18 mouse cellular contexts compared by ENCODE assay signal in the genomic region with DNA sequence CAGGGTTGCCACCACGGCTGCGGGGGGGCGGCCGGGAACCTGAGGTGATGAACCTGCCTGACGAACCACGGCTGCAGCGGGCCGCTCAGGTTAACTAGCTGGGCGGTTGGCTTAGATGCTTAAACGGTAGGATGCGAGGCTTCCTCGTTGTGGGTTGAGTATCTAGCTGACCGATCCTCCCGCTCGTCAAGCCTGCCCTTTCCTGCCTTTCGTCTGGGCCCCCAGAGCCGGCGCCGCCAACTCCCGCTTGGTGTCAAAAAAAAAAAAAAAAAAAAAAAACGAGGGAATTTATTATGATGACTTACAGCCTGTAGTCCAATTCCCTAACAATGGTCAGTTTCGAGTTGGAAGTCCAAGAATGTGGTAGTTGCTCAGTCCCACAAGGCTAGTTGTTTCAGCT. TPM values are rescaled to one million over a fixed set of nuclear protein-coding genes. Genes with fewer than 3 reads are reported as not detected.
"Had no signal": no experiment of that assay in that cellular context is flagged by ENCODE, and none has a peak within 500 bp of the region (broad histone marks: within the 10 kb centered on the region; RNA-seq: fewer than 3 reads in every experiment).

No protein-coding gene starts in this region.

RNA-seq across cellular contexts. Expression of a gene that starts 3.5 kb away (rescaled TPM):
- total RNA-seq: layer of hippocampus, adult 8-10 months; layer of hippocampus, postnatal 14 days; left cerebral cortex, adult 18-20 months; left cerebral cortex, postnatal 10 days; left cerebral cortex, postnatal 4 days; megakaryocyte, adult 5-6 weeks; monocyte, adult 5-6 weeks; neutrophil, adult 5-6 weeks had no signal
- polyA plus RNA-seq: large intestine, adult 2 months; liver, embryonic 11.5 days; liver, embryonic 15.5 days; lung, adult 2 months; lung, postnatal 0 days; midbrain, embryonic 11.5 days; midbrain, embryonic 15.5 days; neural tube, embryonic 12.5 days; thymus, postnatal 0 days had no signal

RNA-seq across cellular contexts. Expression of a gene that starts 8.0 kb away (rescaled TPM):
- total RNA-seq: layer of hippocampus, adult 8-10 months; layer of hippocampus, postnatal 14 days; left cerebral cortex, adult 18-20 months; left cerebral cortex, postnatal 10 days; left cerebral cortex, postnatal 4 days; megakaryocyte, adult 5-6 weeks; monocyte, adult 5-6 weeks; neutrophil, adult 5-6 weeks had no signal
- polyA plus RNA-seq: large intestine, adult 2 months; limb, embryonic 14.5 days; liver, embryonic 11.5 days; liver, embryonic 15.5 days; lung, adult 2 months; midbrain, embryonic 15.5 days; neural tube, embryonic 12.5 days; thymus, postnatal 0 days had no signal

RNA-seq across cellular contexts. Expression of a gene that starts 17.5 kb away (rescaled TPM):
- total RNA-seq: layer of hippocampus, adult 8-10 months; layer of hippocampus, postnatal 14 days; left cerebral cortex, adult 18-20 months; left cerebral cortex, postnatal 10 days; left cerebral cortex, postnatal 4 days; megakaryocyte, adult 5-6 weeks; monocyte, adult 5-6 weeks; neutrophil, adult 5-6 weeks had no signal
- polyA plus RNA-seq: large intestine, adult 2 months; limb, embryonic 14.5 days; liver, embryonic 11.5 days; liver, embryonic 15.5 days; lung, adult 2 months; lung, postnatal 0 days; midbrain, embryonic 11.5 days; midbrain, embryonic 15.5 days; neural tube, embryonic 12.5 days; thymus, postnatal 0 days had no signal

RNA-seq across cellular contexts. Expression of a gene that starts 39.4 kb away (rescaled TPM):
- total RNA-seq: layer of hippocampus, adult 8-10 months; layer of hippocampus, postnatal 14 days; left cerebral cortex, adult 18-20 months; left cerebral cortex, postnatal 10 days; left cerebral cortex, postnatal 4 days; megakaryocyte, adult 5-6 weeks; monocyte, adult 5-6 weeks; neutrophil, adult 5-6 weeks had no signal
- polyA plus RNA-seq: large intestine, adult 2 months; limb, embryonic 14.5 days; liver, embryonic 11.5 days; liver, embryonic 15.5 days; lung, adult 2 months; midbrain, embryonic 11.5 days; neural tube, embryonic 12.5 days; thymus, postnatal 0 days had no signal
